Mouse (Mus musculus) right cerebral cortex, postnatal 10 days (tissue): ENCODE measurements around the gene Pla2g6.

Experiments used
- DNase-seq, 2 experiments: peaks; one replicate each; pipeline ENCODE4 v3.0.0; 2021; ENCODE audit warnings: low spot score in 2 of 2

The Pla2g6 gene

GRCm38 (mm10) chr15:79328058-79328938 lies at the start of gene Pla2g6:
Gene Pla2g6, minus strand, starts transcription at chr15:79328390.
- peak; percentile 99 for DNase-seq

DNA sequence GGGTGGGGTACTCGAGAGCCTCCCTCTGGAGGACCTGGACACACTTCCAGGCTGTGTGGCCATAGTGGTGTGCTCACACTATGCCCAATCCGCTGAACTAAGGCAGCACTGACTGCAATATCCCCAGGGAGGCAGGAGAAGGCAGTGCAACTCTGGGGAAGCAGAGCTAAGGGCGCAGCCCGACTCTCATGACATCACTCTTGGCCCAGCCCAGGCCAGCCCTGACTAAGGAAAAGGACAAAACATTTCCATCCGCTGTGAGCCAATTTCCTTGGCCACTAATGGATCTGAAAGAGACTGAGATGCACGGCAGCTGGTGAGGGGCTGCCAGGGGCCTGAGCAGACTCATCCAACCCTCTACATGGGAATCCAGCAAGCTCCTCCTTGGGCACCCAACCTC lies 49.5 kb upstream of the Pla2g6 start:
- DNase-seq: peak in 1 of 2 experiments; percentile 66

DNA sequence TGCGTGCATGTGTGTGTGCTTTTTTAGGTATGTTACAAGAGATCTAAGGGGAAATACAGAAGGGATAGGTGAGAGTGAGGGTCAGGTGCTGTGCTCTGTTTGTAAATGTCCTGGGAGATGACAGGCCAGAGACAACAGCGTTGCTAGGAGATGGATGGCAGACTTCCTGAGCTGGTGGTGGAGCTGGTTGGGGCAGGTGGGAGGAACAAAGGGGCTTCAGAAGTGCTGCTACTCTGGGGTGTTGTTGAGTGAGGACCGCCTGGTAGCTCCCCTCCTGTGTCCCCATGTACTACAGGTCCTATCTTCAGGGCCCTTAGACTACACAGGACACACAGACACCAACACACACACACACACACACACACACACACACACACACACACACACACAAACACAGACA lies 46.6 kb upstream of the Pla2g6 start:
- DNase-seq: no peak

- DNase-seq: no peak
These were observed 42.2 kb upstream of the Pla2g6 start for GRCm38 (mm10) chr15:79370281-79370843.

GRCm38 (mm10) chr15:79369452-79370280 lies 41.5 kb upstream of the Pla2g6 start:
- DNase-seq: no peak

DNA sequence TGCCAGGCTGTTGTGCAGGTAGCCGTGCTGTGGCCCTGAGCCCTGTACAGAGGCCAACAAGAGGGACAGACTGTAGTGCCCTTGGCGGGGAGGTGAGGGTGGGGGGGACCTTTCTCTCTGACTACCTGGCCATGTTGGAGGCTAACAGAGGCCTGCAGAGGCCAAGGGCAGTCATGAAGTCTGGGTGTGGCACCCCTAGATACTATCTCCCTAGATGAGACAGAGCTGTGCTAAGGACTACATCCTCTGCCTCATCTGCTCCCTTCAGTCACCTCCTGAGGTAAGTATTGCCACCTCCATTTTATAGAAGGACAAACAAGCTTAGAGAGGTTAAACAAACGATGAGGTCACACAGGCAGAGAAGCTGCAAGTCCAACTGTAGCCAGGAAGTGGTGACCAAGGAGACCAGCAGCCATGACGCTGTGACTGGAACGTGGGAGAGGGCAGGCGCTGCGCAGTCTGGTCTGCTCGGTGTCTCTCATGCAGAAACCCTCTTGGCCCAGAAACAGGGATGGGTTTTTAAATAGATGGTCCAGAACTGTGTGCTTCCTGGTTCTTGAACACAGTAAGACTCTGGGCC lies 40.8 kb upstream of the Pla2g6 start:
- no peak for DNase-seq

- DNase-seq: no peak
These were observed 40.2 kb upstream of the Pla2g6 start for GRCm38 (mm10) chr15:79368313-79368811.

- no peak for DNase-seq
These were observed 38.2 kb upstream of the Pla2g6 start for GRCm38 (mm10) chr15:79366402-79366801.

DNA sequence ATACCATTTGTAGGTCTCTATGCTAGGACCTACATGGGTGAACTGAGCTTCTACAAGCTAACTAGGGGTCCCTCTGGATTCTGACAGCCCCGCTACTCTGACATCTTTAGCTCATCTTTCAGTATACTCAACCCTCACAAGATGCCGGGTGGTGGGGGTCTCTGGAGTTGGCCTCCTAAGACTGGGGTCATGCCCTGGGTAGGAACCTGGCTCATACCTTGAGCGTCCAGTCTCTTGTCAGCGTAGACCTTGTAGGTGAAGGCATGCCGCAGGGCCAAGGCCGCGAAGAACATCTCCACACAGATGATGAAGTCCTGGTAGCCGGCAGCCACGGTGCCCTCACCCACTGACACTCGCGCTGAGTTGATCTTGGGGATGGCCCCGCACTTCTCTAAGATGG lies 36.9 kb upstream of the Pla2g6 start:
- no peak for DNase-seq

- no peak for DNase-seq
These were observed 35.9 kb upstream of the Pla2g6 start for GRCm38 (mm10) chr15:79364120-79364519.

GRCm38 (mm10) chr15:79361023-79361422 lies 32.8 kb upstream of the Pla2g6 start:
- DNase-seq: no peak

DNA sequence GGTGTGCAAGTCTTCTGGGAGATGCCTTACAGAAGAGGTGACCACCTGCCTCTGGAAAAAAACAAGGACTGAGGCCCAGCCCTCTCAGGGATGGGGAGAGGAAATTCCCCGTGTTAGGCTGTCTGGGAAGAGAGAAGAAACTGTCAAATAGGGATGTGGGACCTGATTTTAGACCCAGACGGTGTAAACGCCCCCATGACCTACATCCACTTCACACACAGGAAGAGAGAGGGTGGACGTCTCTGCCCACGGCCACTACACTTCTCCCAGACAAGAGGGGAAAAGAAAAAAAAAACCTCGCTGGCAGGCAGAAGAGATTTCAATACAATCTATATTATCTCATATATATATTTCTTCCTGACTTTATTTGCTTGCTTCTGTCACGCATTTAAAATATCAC lies 32.2 kb upstream of the Pla2g6 start:
- peak in 1 of 2 experiments; percentile 32 for DNase-seq

DNA sequence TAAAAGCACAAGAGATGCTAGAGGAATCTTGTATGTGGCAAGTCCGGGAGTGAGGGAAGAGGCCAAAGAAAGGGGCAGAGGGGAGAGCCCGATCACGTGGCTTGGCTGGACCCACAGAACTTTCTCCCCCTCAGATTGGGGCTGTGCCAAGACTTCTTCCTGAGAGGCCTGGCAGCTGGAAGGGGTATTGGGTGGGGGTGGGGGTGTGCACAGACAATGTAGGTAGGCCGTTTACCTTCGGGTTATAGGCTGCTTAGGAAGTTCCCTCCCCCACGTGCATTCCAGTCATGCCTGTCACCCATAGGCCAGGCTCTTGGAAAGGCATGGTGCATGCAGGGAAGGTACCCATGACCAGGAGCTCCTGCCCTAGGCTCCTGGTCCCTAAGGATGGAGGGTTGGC lies 31.8 kb upstream of the Pla2g6 start:
- DNase-seq: peak in 1 of 2 experiments; percentile 42

GRCm38 (mm10) chr15:79357974-79358690 lies 29.9 kb upstream of the Pla2g6 start:
- DNase-seq: peak in 1 of 2 experiments; percentile 31

DNA sequence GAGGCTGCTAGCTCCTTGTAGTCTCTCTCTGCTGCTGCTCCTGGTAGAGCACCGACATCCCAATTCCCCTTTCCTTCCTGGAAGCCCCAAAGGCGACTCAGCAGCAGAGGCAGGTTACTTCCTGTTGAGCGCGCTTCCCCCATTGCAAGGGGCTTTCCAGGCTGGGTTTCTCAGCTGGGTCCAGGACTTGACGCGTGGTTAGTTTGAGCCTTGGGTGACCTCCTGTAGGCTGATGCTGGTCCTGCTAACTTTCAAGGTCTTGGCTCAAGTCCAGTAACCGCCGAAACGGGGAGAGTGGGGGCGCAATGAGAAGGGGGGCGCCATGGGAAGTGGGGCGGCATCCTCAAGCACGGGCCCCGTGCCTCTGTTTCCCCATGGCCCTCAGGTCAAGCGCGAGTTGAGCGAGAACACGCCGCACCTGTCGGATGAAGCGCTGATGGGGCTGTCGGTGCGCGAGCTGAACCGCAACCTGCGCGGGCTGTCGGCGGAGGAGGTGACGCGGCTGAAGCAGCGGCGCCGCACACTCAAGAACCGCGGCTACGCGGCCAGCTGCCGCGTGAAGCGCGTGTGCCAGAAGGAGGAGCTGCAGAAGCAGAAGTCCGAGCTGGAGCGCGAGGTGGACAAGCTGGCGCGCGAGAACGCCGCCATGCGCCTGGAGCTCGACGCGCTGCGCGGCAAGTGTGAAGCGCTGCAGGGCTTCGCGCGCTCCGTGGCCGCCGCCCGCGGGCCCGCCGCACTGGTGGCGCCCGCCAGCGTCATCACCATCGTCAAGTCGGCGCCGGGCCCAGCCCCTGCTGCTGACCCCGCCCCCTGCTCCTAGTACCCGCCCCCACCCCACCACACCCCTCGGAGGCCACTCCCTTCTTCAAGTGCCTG lies 29.1 kb upstream of the Pla2g6 start:
- peak; percentile 75 to 80 for DNase-seq

GRCm38 (mm10) chr15:79356481-79356880 lies 28.3 kb upstream of the Pla2g6 start:
- no peak for DNase-seq

DNA sequence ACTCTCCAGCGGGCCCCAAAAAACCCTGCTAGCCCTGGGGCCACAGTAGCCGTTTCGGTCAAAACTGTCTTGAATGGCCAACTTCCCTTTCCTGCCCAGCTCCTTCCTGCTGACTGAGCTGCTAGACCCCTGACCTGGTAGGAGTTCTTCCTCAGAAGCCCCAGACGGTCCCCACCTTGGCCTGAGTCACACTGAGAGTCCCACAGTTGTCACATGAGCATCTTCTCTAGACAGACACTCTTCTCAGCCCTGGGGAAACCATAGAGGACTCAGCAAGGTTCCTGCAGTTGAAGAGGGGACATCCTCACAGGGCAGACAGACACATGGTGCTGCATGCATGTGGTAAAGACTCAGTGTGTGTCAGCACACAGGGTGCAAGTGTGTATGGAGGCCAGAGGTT lies 26.4 kb upstream of the Pla2g6 start:
- DNase-seq: no peak

- DNase-seq: no peak
These were observed 25.6 kb upstream of the Pla2g6 start for GRCm38 (mm10) chr15:79353690-79354305.

DNA sequence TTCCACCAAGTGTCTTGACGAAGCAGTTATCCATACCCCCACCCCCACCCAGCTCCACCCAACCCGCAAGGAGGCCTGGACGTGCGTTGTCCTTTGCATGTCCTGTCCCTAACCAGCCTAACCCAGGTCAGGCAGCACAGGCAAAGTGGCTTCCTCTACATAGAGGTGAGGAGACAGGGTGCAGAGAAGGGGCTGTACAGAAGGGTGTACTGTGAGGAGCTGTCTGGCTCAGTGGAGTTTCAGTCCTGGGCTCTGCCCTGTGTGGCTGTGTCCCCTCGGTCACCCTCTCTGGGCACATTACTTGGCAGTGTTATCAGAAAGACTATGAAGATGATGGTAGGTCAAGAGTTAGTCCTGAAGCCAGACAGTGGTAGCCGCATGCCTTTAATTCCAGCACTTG lies 24.3 kb upstream of the Pla2g6 start:
- no peak for DNase-seq

DNA sequence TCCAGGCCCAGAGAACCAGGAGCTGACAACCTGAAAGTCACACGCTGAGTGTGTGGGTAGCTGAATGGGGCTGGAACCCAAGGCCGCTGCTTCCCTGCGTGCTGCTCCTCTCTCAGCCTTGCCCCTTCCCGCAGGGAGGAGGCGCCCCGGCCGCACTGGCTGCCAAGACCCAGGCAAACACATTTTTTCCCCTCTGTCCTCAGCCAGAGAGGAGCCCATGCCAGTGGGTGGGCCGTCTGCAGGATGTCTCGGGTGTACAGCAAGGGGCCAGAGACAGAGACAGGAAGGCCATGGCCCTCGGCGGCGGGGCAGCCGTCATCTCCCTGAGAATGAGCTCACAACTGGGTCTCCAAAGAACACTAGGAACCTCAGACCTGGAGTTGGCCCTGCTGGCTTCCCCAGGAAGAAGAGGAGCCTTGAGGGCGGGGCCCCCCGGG lies 23.2 kb upstream of the Pla2g6 start:
- no peak for DNase-seq
